Mouse (Mus musculus): Measurements from ENCODE around the gene Cdk12. TPM values are rescaled to one million over a fixed set of nuclear protein-coding genes. Genes with fewer than 3 reads are reported as not detected.

Gene Cdk12
- polyA plus RNA-seq, 1 experiment from 2014 or later: 6.1 TPM

- no peak overlapping the region for H3K9ac ChIP-seq (ENCODE audit: low read depth, low read length)
- no peak overlapping the region for H3K4me2 ChIP-seq (ENCODE audit: low read length)
- no peaks in the 10 kb centered on the region for H3K27me3 ChIP-seq (ENCODE audit: insufficient read depth, low read length)
- TF ChIP-seq CTCF (IDR thresholded peaks at IDR 0.05; ENCODE audit: low read depth): no peak
- H3K36me3 ChIP-seq (ENCODE audit: insufficient read depth, low read length): peaks cover 11% of the 10 kb centered on the region
- no peaks in the 10 kb centered on the region for H3K9me3 ChIP-seq (replicated peaks; ENCODE audit: low read length)
- WGBS: 86% methylated on average over 2 of the region's 2 CpGs
- H3K27ac ChIP-seq: no peak overlapping the region
- DNase-seq (ENCODE audit: low spot score): no peak
- no peak overlapping the region for H3K4me3 ChIP-seq (replicated peaks; ENCODE audit: low read depth, low read length)
- ATAC-seq (replicated peaks; ENCODE audit: low FRiP score, low read depth): no peak
- H3K4me1 ChIP-seq (replicated peaks; ENCODE audit: insufficient read depth, low read length): no peaks in the 10 kb centered on the region
These were observed 50.9 kb downstream of the Cdk12 start for GRCm38 (mm10) chr11:98253807-98254206.

DNA sequence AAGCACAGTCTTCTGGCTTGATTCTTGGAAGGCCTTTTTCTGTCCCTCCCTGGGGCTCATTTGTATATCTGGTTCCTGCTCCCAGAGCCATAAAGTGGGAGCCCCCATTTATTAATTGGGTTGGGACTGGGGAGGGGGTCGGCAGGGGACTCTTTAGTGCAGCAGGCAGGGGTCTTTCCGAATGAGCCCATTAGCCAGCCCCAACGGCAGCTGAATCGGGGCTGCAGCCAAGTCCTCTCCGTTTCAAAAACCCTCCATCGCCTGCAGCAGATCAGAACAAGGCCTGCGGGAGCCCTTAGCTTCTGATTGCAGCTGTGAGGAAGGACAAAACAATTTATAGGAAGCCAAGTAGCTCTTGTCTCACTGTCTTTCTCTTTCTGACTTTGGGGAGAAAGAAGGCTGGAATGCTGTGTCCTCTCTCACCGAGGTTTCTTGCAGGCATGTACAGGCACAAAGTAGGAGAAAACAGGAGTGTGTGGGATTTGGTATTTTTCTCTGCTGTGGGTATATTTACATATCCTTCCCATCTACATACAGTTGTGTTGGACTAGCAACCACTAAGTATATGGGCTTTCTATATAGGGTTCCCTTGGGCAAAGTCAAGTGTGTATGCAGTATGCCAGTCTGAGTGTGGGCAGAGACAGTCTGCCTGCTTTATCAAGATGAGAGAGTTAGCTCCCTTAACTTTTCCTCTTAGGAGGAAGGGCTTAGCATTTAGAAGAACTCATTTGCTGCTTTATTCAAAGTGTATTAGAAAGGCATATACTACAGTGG, 58.0 kb downstream of the Cdk12 start:
- ATAC-seq (replicated peaks; ENCODE audit: low FRiP score, low read depth) (no peak), DNase-seq (ENCODE audit: low spot score) (no peak)
- H3K9ac ChIP-seq (ENCODE audit: low read depth, low read length): no peak overlapping the region
- H3K27ac ChIP-seq: no peak overlapping the region
- H3K36me3 ChIP-seq (ENCODE audit: insufficient read depth, low read length): peaks cover 15% of the 10 kb centered on the region
- no peak overlapping the region for H3K4me3 ChIP-seq (replicated peaks; ENCODE audit: low read depth, low read length)
- WGBS: 65% methylated on average over 8 of the region's 8 CpGs
- H3K4me1 ChIP-seq (replicated peaks; ENCODE audit: insufficient read depth, low read length): no peaks in the 10 kb centered on the region
- H3K4me2 ChIP-seq (ENCODE audit: low read length): no peak overlapping the region
- no peak for TF ChIP-seq CTCF (IDR thresholded peaks at IDR 0.05; ENCODE audit: low read depth)
- no peaks in the 10 kb centered on the region for H3K9me3 ChIP-seq (replicated peaks; ENCODE audit: low read length)
- no peaks in the 10 kb centered on the region for H3K27me3 ChIP-seq (ENCODE audit: insufficient read depth, low read length)

GRCm38 (mm10) chr11:98265039-98265438, 62.2 kb downstream of the Cdk12 start:
- Histone ChIP-seq H3K9ac (ENCODE audit: low read depth, low read length) (no peak overlapping the region), H3K9me3 (replicated peaks; ENCODE audit: low read length) (no peaks in the 10 kb centered on the region), H3K27ac (no peak overlapping the region), H3K4me3 (replicated peaks; ENCODE audit: low read depth, low read length) (no peak overlapping the region), H3K27me3 (ENCODE audit: insufficient read depth, low read length) (no peaks in the 10 kb centered on the region), H3K36me3 (ENCODE audit: insufficient read depth, low read length) (peaks cover 39% of the 10 kb centered on the region), H3K4me2 (ENCODE audit: low read length) (no peak overlapping the region), H3K4me1 (replicated peaks; ENCODE audit: insufficient read depth, low read length) (no peaks in the 10 kb centered on the region)
- ATAC-seq (replicated peaks; ENCODE audit: low FRiP score, low read depth) (no peak), DNase-seq (ENCODE audit: low spot score) (peak; percentile 87)
- WGBS: 3% methylated on average over 2 of the region's 2 CpGs
- TF ChIP-seq CTCF (IDR thresholded peaks at IDR 0.05; ENCODE audit: low read depth): peak; percentile 94

DNA sequence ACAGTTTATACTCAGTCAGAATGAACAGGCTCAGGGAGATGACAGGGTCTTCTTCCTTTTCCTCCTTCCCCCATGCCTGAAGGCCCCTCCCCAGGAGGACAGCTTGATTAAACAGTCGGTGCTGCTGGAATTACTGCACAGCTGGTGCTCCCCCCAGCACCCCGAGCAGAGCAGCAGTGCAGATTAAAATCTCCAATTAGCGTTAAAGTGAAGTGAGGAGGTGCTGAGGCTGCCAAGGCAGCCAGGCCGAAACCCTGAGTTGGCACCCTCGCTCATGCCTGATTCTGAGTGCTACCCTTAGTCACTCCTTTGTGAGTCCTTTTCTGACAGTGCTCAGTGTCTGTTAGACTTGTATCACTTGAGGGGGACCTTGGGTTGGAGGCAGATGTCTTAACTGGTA, 63.0 kb downstream of the Cdk12 start:
- DNase-seq (ENCODE audit: low spot score) (no peak), ATAC-seq (replicated peaks; ENCODE audit: low FRiP score, low read depth) (no peak)
- no peak for TF ChIP-seq CTCF (IDR thresholded peaks at IDR 0.05; ENCODE audit: low read depth)
- Histone ChIP-seq H3K4me1 (replicated peaks; ENCODE audit: insufficient read depth, low read length) (no peaks in the 10 kb centered on the region), H3K27ac (no peak overlapping the region), H3K9me3 (replicated peaks; ENCODE audit: low read length) (no peaks in the 10 kb centered on the region), H3K9ac (ENCODE audit: low read depth, low read length) (no peak overlapping the region), H3K36me3 (ENCODE audit: insufficient read depth, low read length) (peaks cover 40% of the 10 kb centered on the region), H3K27me3 (ENCODE audit: insufficient read depth, low read length) (no peaks in the 10 kb centered on the region), H3K4me3 (replicated peaks; ENCODE audit: low read depth, low read length) (no peak overlapping the region), H3K4me2 (ENCODE audit: low read length) (no peak overlapping the region)
- 81% methylated on average over 5 of the region's 5 CpGs for WGBS

DNA sequence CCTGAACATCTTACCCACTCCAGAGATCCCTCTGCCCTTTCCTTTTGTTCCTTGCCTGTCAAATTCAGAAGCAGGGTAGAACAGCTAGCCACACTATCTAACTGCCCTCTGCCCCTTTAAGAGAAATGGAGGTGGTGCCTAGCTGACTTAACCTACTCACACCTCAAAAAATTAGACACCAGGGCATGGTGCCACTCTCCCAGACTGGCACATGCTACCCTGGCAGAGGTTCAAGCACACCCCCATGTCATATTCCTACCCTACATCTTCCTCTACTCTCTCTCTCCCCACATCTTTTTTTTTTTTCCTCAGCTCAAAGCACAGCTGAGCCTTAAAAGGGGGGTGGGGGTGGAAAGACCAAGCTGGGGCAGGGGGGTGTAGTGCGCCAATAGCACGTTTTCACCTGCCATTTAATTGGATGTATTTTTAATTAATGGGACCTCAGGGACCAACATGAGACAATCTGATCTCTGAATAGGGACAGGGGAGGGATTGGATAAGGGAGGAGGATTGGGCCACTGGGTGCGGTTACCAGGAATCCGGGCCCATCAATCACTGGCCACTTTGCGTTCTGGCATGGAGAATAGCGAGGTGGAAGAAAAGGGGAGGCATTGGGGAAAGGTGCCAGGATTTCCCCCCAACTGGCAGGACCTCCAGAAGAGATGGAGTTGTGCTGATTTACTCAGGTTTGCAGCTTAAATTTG, 64.0 kb downstream of the Cdk12 start:
- Histone ChIP-seq H3K9ac (ENCODE audit: low read depth, low read length) (no peak overlapping the region), H3K4me2 (ENCODE audit: low read length) (no peak overlapping the region), H3K9me3 (replicated peaks; ENCODE audit: low read length) (no peaks in the 10 kb centered on the region), H3K27me3 (ENCODE audit: insufficient read depth, low read length) (no peaks in the 10 kb centered on the region), H3K4me1 (replicated peaks; ENCODE audit: insufficient read depth, low read length) (no peaks in the 10 kb centered on the region), H3K36me3 (ENCODE audit: insufficient read depth, low read length) (peaks cover 44% of the 10 kb centered on the region), H3K27ac (no peak overlapping the region), H3K4me3 (replicated peaks; ENCODE audit: low read depth, low read length) (no peak overlapping the region)
- WGBS: 73% methylated on average over 6 of the region's 6 CpGs
- ATAC-seq (replicated peaks; ENCODE audit: low FRiP score, low read depth) (no peak), DNase-seq (ENCODE audit: low spot score) (no peak)
- no peak for TF ChIP-seq CTCF (IDR thresholded peaks at IDR 0.05; ENCODE audit: low read depth)

DNA sequence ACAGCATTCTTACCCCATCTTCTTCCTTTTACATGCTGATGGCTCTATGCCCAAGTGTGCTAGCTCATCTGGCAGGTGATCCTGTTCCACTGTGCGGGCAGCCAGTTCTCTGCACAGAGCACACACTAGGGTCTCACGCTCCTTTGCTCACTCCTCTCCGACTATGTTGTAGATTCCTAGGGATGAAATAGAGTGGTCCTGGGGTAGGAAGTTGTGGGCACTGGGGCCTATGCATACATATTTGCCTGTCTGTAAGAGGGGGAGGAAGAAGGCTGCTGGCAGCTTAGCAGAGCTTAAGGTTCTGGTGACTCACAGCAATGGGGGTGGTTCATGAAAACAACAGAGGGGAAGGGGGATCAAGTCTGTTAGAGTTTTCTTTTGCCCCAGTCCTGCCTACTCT, 67.2 kb downstream of the Cdk12 start:
- H3K9ac ChIP-seq (ENCODE audit: low read depth, low read length): no peak overlapping the region
- ATAC-seq (replicated peaks; ENCODE audit: low FRiP score, low read depth) (no peak), DNase-seq (ENCODE audit: low spot score) (no peak)
- H3K9me3 ChIP-seq (replicated peaks; ENCODE audit: low read length): no peaks in the 10 kb centered on the region
- H3K4me2 ChIP-seq (ENCODE audit: low read length): no peak overlapping the region
- H3K4me1 ChIP-seq (replicated peaks; ENCODE audit: insufficient read depth, low read length): no peaks in the 10 kb centered on the region
- no peak for TF ChIP-seq CTCF (IDR thresholded peaks at IDR 0.05; ENCODE audit: low read depth)
- peaks cover 42% of the 10 kb centered on the region for H3K36me3 ChIP-seq (ENCODE audit: insufficient read depth, low read length)
- H3K27ac ChIP-seq: no peak overlapping the region
- WGBS: 92% methylated on average over 3 of the region's 3 CpGs
- H3K27me3 ChIP-seq (ENCODE audit: insufficient read depth, low read length): no peaks in the 10 kb centered on the region
- no peak overlapping the region for H3K4me3 ChIP-seq (replicated peaks; ENCODE audit: low read depth, low read length)
